Mouse (Mus musculus) liver, embryonic 15.5 days (tissue): ENCODE results near the gene Krt23. TPM values are rescaled to one million over a fixed set of nuclear protein-coding genes. Genes with fewer than 3 reads are reported as not detected.

ENCODE experiments used
- ATAC-seq: fragments of 200-750 bp; cut with Nextera tagmentation; 2 replicates; pipeline ENCODE4 v1.8.0; 2017; ENCODE audit warnings: moderate number of reproducible peaks, mild to moderate bottlenecking, moderate library complexity; ENCODE audit not compliant: insufficient read depth
- H3K27ac ChIP-seq: fragments of 300-500 bp; sonication (generic); replicated peaks from 2 replicates; pipeline ENCODE4 v1.5.1; 2015; ENCODE audit warnings: mild to moderate bottlenecking, inconsistent platforms
- H3K27me3 ChIP-seq: fragments of 300-500 bp; sonication (generic); 2 replicates; pipeline ENCODE4 v1.6.1; 2015; ENCODE audit warnings: mild to moderate bottlenecking, inconsistent platforms
- H3K36me3 ChIP-seq: fragments of 300-500 bp; sonication (generic); replicated peaks from 2 replicates; pipeline ENCODE4 v1.6.1; 2015; ENCODE audit warnings: moderate library complexity, mild to moderate bottlenecking, inconsistent platforms
- H3K4me1 ChIP-seq: fragments of 300-500 bp; sonication (generic); replicated peaks from 2 replicates; pipeline ENCODE4 v1.6.1; 2015; ENCODE audit warnings: inconsistent platforms
- H3K4me2 ChIP-seq: fragments of 300-500 bp; sonication (generic); 2 replicates; pipeline ENCODE4 v1.6.1; 2015; ENCODE audit warnings: moderate library complexity, mild to moderate bottlenecking, inconsistent platforms
- H3K4me3 ChIP-seq: fragments of 300-500 bp; sonication (generic); replicated peaks from 2 replicates; pipeline ENCODE4 v1.5.1; 2015; ENCODE audit warnings: mild to moderate bottlenecking, inconsistent platforms
- H3K9ac ChIP-seq: fragments of 300-500 bp; sonication (generic); 2 replicates; pipeline ENCODE4 v1.6.1; 2015; ENCODE audit warnings: moderate library complexity, mild to moderate bottlenecking, inconsistent platforms
- H3K9me3 ChIP-seq: fragments of 300-500 bp; sonication (generic); replicated peaks from 2 replicates; pipeline ENCODE4 v1.6.1; 2016; ENCODE audit warnings: inconsistent platforms
- WGBS: fragments of 180-500 bp; shearing (Covaris S2); methylation state at CpG from one replicate; pipeline ENCODE4 v1.1.7; 2015; ENCODE audit warnings: mixed read lengths; ENCODE audit not compliant: insufficient replicate concordance; 5-methylcytosine and 5-hydroxymethylcytosine counted together
- polyA plus RNA-seq: library from polyadenylated mRNA; unstranded; fragments of >200 nt; fragmentation: Nextera tagmentation; extraction: Ambion mirVana; gene quantifications from 2 replicates; pipeline ENCODE4 v1.2.1, GENCODE M21; 2015

Gene Krt23
- 1.0 and 1.2 TPM in 2 replicates for polyA plus RNA-seq

DNA sequence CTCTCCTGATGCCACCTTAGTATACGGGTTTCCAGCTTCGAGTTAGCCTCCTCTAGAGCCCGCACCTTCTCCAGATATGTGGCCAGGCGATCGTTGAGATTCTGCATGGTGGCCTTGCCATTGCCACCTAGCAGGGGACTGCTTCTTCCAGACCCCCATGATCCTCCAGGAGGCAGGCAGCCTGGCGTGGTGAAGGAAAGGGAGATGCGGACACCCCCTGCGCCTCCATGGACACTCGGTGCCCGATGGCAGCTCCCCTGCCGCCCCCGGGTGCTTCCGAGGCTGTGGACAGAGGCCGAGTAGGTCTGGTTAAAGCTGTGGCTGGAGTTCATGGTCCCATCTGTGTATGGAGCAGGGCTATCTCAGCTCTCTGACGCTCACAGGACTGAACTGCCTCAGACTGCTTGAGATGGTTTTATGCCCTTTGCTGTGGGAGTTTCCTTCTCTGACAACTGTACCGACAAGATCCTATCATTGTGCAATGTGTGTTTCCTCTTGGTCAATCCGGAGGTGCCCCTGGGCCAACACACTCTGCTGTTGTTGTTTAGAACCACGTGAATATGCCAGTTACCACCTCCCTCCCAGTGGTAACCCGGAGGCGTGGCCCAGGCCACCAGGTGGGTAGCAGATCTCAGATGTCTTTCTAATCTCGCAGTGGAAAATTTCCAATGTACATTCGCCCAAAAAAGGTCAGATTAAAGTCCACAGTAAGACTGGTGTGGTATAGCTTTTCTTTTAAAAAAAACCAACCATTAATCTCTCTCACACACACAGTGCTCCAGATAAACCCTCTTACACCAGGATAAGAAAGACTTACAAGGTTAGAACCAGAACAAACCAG, at the start of gene Krt23:
Krt23 (minus strand) TSS at position 405 of the 841 bp plus-strand sequence.
- Histone ChIP-seq H3K4me1 (peaks cover 7% of the 10 kb centered on the region; the same call in 1 of the 2 replicates), H3K9me3 (no peaks in the 10 kb centered on the region), H3K4me3 (no peak within 1 kb of the TSS), H3K9ac (no peak within 1 kb of the TSS), H3K4me2 (no peak within 1 kb of the TSS; the same call in 1 of the 2 replicates), H3K36me3 (no peaks in the 10 kb centered on the region), H3K27me3 (no peaks in the 10 kb centered on the region), H3K27ac (no peak within 1 kb of the TSS)
- 58% methylated on average over 22 of the region's 22 CpGs for WGBS
- ATAC-seq: no peak

DNA sequence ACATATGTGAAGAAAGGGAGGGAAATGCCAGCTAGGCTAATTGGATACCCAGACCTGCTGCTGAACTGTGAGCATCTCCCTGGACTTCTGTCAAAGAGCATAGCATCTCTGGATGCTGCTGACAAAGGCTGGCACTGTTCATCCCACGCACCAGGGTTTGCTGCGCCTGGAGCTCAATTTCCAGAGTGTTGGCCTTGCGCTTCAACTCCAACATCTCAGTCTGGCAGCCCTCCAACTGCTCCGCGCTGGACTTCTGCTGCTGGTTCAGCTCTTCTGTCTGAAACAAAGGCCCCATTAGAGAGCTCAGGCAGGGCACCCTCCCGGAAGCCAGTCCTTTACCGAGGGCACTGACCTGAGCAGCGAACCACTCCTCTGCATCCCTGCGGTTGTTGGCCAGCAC, 46.8 kb upstream of the Krt23 start:
- WGBS: 67% methylated on average over 9 of the region's 9 CpGs
- H3K36me3 ChIP-seq: no peaks in the 10 kb centered on the region
- H3K9me3 ChIP-seq: no peaks in the 10 kb centered on the region
- no peaks in the 10 kb centered on the region for H3K27me3 ChIP-seq
- H3K4me2 ChIP-seq: no peak overlapping the region
- ATAC-seq: no peak
- H3K4me1 ChIP-seq: no peaks in the 10 kb centered on the region
- H3K9ac ChIP-seq: no peak overlapping the region
- no peak overlapping the region for H3K27ac ChIP-seq
- no peak overlapping the region for H3K4me3 ChIP-seq

DNA sequence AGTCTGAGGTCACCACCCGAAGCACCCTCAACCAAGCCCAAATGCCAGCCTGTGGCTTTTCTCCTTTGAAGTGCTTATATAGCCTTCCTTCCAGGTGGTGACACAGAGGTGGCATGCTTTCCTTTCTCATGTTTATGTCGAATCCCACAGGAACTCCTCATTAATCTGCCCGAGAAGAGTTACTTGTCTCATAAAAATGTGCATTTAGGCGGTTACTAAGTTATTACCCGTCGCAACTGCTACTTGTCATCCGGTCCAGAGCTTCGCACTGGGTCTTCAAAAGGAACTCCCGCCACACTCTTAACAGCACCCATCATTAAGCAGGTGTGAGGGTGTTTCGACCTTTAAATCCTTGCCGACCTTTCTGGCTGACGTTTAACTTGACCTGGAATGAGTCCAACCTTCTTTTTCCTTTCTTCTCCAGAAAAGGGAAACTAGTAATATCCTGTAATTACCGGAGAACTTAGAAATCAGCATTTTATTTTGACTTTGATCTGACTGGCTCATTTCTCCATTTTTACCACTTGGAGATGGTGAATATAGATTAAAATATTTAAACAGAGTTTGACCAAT, 28.4 kb upstream of the Krt23 start, which contains the start of gene Krt39:
Krt39 (minus strand) TSS at position 51 of the 573 bp plus-strand sequence.
- Histone ChIP-seq H3K36me3 (no peaks in the 10 kb centered on the region), H3K4me2 (no peak within 1 kb of the TSS), H3K4me1 (no peaks in the 10 kb centered on the region), H3K27ac (no peak within 1 kb of the TSS), H3K27me3 (no peaks in the 10 kb centered on the region), H3K4me3 (no peak within 1 kb of the TSS), H3K9ac (no peak within 1 kb of the TSS), H3K9me3 (no peaks in the 10 kb centered on the region)
- no peak for ATAC-seq
- 61% methylated on average over 13 of the region's 13 CpGs for WGBS

DNA sequence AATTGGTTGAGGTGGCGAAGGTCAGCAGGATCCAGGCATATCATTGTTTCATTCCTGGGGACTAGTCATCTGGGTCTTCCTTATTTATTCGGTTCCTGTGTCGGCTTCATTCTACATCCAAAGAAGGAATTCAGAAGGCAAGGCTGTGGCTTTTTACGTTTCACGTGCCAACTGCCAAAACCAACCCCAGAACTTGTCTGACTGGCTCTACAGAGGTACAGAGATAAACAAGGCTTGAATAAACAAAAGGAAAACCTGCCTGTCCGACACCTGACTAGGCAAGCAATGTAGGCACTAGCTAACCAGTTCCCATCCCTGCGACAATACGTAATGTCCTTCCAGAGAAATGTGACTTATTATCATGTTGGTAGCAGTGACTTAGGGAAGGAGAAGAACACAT, 21.2 kb upstream of the Krt23 start:
- no peak overlapping the region for H3K27ac ChIP-seq
- no peaks in the 10 kb centered on the region for H3K9me3 ChIP-seq
- no peak overlapping the region for H3K4me2 ChIP-seq
- no peak overlapping the region for H3K9ac ChIP-seq
- H3K4me1 ChIP-seq: no peaks in the 10 kb centered on the region
- 56% methylated on average over 8 of the region's 8 CpGs for WGBS
- H3K4me3 ChIP-seq: no peak overlapping the region
- ATAC-seq: no peak
- H3K36me3 ChIP-seq: no peaks in the 10 kb centered on the region
- no peaks in the 10 kb centered on the region for H3K27me3 ChIP-seq

DNA sequence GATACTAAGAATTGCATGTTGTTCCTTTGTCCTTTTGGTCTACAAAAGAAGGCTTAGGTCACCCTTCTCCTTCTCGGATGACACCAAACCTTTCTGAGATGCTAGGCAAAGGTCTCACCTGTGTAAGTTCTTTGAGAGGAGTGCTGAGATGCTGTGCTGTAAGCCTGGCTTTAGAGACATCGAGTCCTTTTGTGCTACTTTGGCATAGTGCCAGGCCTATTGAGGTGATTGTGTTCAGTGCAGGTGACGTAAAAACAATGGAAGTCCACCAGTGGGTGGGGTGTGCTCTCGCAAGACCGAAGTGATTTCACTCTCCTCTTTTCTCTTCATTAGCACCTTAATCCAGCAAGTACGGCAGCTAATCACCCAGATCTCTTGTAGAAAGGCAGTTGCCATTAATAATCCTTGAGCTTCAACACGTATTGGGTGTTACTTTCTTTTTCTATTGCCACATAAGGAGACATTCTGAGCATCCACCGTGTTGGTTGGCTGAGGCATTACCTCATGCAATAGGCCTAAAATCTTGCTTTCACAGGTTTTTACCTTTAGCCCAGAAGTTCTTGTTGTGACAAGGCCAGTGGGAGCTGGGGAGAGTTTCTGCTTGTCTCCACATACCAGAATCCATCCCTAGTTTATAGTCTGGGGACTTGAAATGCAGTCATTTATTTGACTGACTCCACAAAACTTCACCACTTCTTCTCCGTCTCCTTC, 7.3 kb upstream of the Krt23 start:
- no peak for ATAC-seq
- no peaks in the 10 kb centered on the region for H3K27me3 ChIP-seq
- no peaks in the 10 kb centered on the region for H3K4me1 ChIP-seq
- no peak overlapping the region for H3K4me2 ChIP-seq
- WGBS: 66% methylated on average over 9 of the region's 9 CpGs
- no peak overlapping the region for H3K27ac ChIP-seq
- H3K9ac ChIP-seq: no peak overlapping the region
- no peaks in the 10 kb centered on the region for H3K9me3 ChIP-seq
- no peaks in the 10 kb centered on the region for H3K36me3 ChIP-seq
- H3K4me3 ChIP-seq: no peak overlapping the region

DNA sequence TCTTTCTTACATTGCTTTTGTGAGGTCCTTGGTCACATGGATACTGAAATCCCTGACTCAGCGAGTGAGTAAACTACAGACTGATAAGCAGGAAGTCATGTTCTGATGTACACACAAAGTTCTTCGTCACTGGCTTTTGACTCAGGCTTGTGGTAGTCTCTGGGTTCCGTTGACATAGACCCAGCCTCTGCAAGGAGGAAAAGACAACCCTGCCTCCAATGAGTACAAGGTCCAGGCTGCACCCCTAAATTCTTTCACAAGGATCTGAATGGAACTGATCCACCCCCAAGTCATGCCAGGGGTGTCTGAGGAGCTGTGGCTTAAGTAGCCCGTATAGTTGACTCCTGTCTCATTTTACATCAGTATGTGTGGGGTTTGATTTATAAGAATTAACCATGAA, 3.5 kb upstream of the Krt23 start:
- no peak overlapping the region for H3K9ac ChIP-seq
- H3K4me2 ChIP-seq: no peak overlapping the region
- no peaks in the 10 kb centered on the region; the same call in 1 of the 2 replicates for H3K4me1 ChIP-seq
- no peak for ATAC-seq
- H3K27ac ChIP-seq: no peak overlapping the region
- no peak overlapping the region for H3K4me3 ChIP-seq
- H3K9me3 ChIP-seq: no peaks in the 10 kb centered on the region
- 57% methylated on average over 4 of the region's 4 CpGs for WGBS
- no peaks in the 10 kb centered on the region for H3K27me3 ChIP-seq
- H3K36me3 ChIP-seq: no peaks in the 10 kb centered on the region

DNA sequence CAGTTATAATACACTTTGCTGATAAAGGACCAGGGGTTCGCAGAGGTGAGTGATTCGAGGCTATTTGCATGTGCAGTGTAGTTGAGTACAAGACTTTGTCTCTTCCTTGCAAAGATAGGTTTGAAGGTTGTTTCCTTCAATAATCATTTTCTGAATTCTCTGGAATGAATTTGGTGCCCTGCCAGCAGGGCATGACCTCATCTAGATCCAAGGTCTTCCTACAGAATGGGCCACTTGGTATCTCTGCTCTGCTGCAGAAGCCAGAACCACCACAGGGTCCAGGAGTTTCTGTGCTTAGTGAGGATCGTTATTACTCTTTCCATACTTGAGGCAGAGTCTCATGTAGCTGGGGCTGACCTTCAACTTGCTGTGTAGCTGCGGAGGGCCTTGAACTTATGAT, 1.8 kb upstream of the Krt23 start:
- no peaks in the 10 kb centered on the region for H3K9me3 ChIP-seq
- no peaks in the 10 kb centered on the region for H3K27me3 ChIP-seq
- H3K27ac ChIP-seq: no peak overlapping the region
- no peaks in the 10 kb centered on the region; the same call in 1 of the 2 replicates for H3K4me1 ChIP-seq
- no peak for ATAC-seq
- 54% methylated on average over 4 of the region's 4 CpGs for WGBS
- no peak overlapping the region for H3K4me3 ChIP-seq
- H3K36me3 ChIP-seq: no peaks in the 10 kb centered on the region
- H3K4me2 ChIP-seq: no peak overlapping the region
- H3K9ac ChIP-seq: no peak overlapping the region

DNA sequence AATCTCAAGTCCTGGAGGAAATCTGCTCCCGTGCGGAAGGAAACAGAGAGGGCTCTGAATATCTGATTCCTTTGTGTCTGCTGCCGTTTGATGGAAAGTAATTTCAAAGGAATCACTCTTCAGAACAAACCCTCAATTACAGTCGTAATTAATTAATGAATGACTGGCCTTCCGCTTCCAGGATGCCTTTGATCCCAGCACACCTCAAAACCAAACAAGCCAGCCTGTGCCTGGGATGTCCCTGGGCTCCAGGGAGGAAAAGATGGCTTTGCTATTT, 575 bp upstream of the Krt23 start:
- 45% methylated on average over 5 of the region's 5 CpGs for WGBS
- Histone ChIP-seq H3K27ac (no peak overlapping the region), H3K36me3 (no peaks in the 10 kb centered on the region), H3K9ac (no peak overlapping the region), H3K4me1 (peaks cover 7% of the 10 kb centered on the region; the same call in 1 of the 2 replicates), H3K4me3 (no peak overlapping the region), H3K9me3 (no peaks in the 10 kb centered on the region), H3K4me2 (no peak overlapping the region), H3K27me3 (no peaks in the 10 kb centered on the region)
- ATAC-seq: no peak

DNA sequence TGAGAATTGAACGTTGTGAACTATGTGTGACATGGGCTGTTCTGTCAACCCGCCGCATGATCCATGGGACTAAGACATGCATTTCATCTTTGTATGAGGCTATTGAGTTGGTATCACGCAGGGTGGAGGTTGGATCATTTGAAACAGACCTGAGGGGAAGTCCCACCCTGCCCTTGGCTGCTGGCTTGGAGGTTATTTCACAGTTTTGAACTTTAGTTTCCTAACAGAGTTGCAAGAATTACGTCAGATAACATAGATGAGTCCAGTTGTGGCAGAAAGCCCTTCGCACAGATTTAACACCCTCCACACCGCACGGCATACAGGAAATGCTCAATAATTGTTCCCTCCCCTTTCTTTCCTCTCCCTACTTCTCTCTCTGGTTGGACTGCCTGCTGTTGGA, 1.9 kb downstream of the Krt23 start:
- no peak overlapping the region for H3K27ac ChIP-seq
- no peak for ATAC-seq
- 63% methylated on average over 8 of the region's 8 CpGs for WGBS

DNA sequence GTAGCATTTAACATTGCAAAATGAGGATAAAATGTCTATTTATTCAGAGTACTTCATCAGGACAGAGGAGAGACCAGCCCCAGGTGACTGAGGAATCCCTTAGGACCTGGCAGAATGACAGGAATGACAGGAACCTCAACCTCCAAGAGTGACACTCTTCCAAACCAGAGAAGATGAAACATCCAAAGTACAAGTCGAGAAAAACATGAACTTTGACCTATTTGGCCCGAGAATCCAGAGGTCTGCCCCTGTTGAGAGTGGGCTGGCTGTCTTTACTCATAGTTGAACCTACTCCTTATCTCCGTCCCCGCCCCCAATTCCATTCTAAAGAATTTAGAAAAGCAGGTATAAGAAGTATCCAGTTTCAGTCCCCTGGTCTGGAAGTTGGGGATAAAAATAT, 2.3 kb downstream of the Krt23 start:
- Histone ChIP-seq H3K36me3 (no peaks in the 10 kb centered on the region), H3K4me3 (no peak overlapping the region), H3K27me3 (no peaks in the 10 kb centered on the region), H3K27ac (no peak overlapping the region), H3K4me1 (peaks cover 7% of the 10 kb centered on the region; the same call in 1 of the 2 replicates), H3K9ac (no peak overlapping the region), H3K9me3 (no peaks in the 10 kb centered on the region), H3K4me2 (no peak overlapping the region)
- 48% methylated on average over 4 of the region's 4 CpGs for WGBS
- no peak for ATAC-seq

More for the DNA sequence above, 1.9 kb downstream of the Krt23 start:
- Histone ChIP-seq H3K9ac (no peak overlapping the region), H3K27me3 (no peaks in the 10 kb centered on the region), H3K36me3 (no peaks in the 10 kb centered on the region), H3K9me3 (no peaks in the 10 kb centered on the region), H3K4me2 (no peak overlapping the region), H3K4me1 (peaks cover 7% of the 10 kb centered on the region; the same call in 1 of the 2 replicates), H3K4me3 (no peak overlapping the region)

DNA sequence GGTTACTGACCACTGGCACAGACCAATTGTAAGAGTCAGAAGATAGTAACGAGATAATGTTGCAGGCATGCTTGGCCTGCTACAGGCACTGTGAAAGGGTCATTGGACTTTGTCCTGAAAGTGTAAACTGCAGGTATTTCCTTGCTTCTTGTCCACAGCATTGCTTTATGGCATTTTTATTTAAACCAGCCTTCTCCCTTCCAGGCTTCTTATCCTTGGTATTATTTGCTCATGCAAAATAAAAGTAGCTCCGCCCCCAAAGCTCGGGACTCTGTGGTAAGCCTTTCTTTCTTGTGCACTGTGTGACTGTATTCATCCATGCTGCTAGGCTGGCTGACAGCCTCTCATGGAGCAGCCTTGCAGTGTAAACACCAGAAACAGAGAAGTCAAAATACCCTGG, 3.7 kb downstream of the Krt23 start:
- 43% methylated on average over 3 of the region's 3 CpGs for whole genome bisulfite sequencing
- no peak for ATAC-seq
- peaks cover 7% of the 10 kb centered on the region; the same call in 1 of the 2 replicates for H3K4me1 ChIP-seq

More for the DNA sequence above, 3.7 kb downstream of the Krt23 start:
- Histone ChIP-seq H3K27me3 (no peaks in the 10 kb centered on the region), H3K4me3 (no peak overlapping the region), H3K9ac (no peak overlapping the region), H3K27ac (no peak overlapping the region), H3K4me2 (no peak overlapping the region), H3K9me3 (no peaks in the 10 kb centered on the region), H3K36me3 (no peaks in the 10 kb centered on the region)
